Mouse (Mus musculus) MEL (cell line): ENCODE results near the gene Edn2. TPM values are rescaled to one million over a fixed set of nuclear protein-coding genes. Genes with fewer than 3 reads are reported as not detected.

Source experiments
- DNase-seq: peaks from one replicate; pipeline ENCODE4 v3.0.0; 2011; ENCODE audit warnings: low read depth, low spot score
- H3K27ac ChIP-seq: 2 replicates; pipeline ENCODE4 v1.5.1; 2012; ENCODE audit warnings: low read depth, mild to moderate bottlenecking, control low read depth, low read length, moderate library complexity; ENCODE audit not compliant: control insufficient read depth
- H3K27me3 ChIP-seq, 2 experiments: fragments of 150-350 bp in 1 of 2; sonication (generic) in 1 of 2; 2 replicates each; pipeline ENCODE4 v1.6.1; 2012; ENCODE audit warnings: low read length in 2 of 2, mild to moderate bottlenecking in 2 of 2, improper control_type of control experiment in 1 of 2, moderate library complexity in 1 of 2; ENCODE audit not compliant: insufficient read depth in 2 of 2, control insufficient read depth in 1 of 2
- H3K36me3 ChIP-seq, 2 experiments: 2 replicates each; pipeline ENCODE4 v1.6.1; 2012 to 2014; ENCODE audit warnings: low read length in 2 of 2, improper control_type of control experiment in 1 of 2, inconsistent platforms in 1 of 2, mild to moderate bottlenecking in 1 of 2; ENCODE audit not compliant: insufficient read depth in 2 of 2, control insufficient read depth in 1 of 2
- H3K4me1 ChIP-seq, 2 experiments: fragments of 150-350 bp in 1 of 2; sonication (generic) in 1 of 2; 2 replicates each; pipeline ENCODE4 v1.6.1; 2012; ENCODE audit warnings: low read length in 2 of 2, improper control_type of control experiment in 1 of 2, mild to moderate bottlenecking in 1 of 2; ENCODE audit not compliant: insufficient read depth in 2 of 2, control insufficient read depth in 1 of 2
- H3K4me3 ChIP-seq, 2 experiments: fragments of 150-350 bp in 1 of 2; sonication (generic) in 1 of 2; 2 replicates each; pipeline ENCODE4 v1.5.1; 2012; ENCODE audit warnings: low read depth in 2 of 2, low read length in 2 of 2, mild to moderate bottlenecking in 2 of 2, moderate library complexity in 2 of 2, control low read depth in 1 of 2, improper control_type of control experiment in 1 of 2; ENCODE audit not compliant: control insufficient read depth in 1 of 2, insufficient read depth in 1 of 2
- H3K79me2 ChIP-seq: 2 replicates; pipeline ENCODE4 v1.6.1; 2012; ENCODE audit warnings: mild to moderate bottlenecking, low read length, moderate library complexity; ENCODE audit not compliant: control insufficient read depth, poor library complexity, insufficient read depth
- H3K9ac ChIP-seq: 2 replicates; pipeline ENCODE4 v1.6.1; 2012; ENCODE audit warnings: low read depth, mild to moderate bottlenecking, control low read depth, low read length, moderate library complexity; ENCODE audit not compliant: control insufficient read depth, poor library complexity, severe bottlenecking
- H3K9me3 ChIP-seq: fragments of 150-350 bp; sonication (generic); replicated peaks from 2 replicates; pipeline ENCODE4 v1.6.1; 2012; ENCODE audit warnings: mild to moderate bottlenecking, low read length, improper control_type of control experiment, moderate library complexity; ENCODE audit not compliant: insufficient read depth
- CHD1 ChIP-seq: IDR thresholded peaks from 2 replicates; pipeline ENCODE4 v1.6.1; 2012; ENCODE audit warnings: low read depth, mild to moderate bottlenecking, inconsistent platforms, low read length, improper control_type of control experiment
- CTCF ChIP-seq, 3 experiments: IDR thresholded peaks in 2 of 3; conservative IDR thresholded peaks in 1 of 3; 2 replicates each; pipeline ENCODE4 v1.5.1; 2011 to 2012; ENCODE audit warnings: low read length in 3 of 3, low read depth in 2 of 3, mild to moderate bottlenecking in 2 of 3, improper control_type of control experiment in 1 of 3, inconsistent platforms in 1 of 3, mixed read lengths in 1 of 3, moderate library complexity in 1 of 3; ENCODE audit not compliant: control insufficient read depth in 1 of 3, insufficient read depth in 1 of 3, poor library complexity in 1 of 3, severe bottlenecking in 1 of 3
- ELF1 ChIP-seq: IDR thresholded peaks from 2 replicates; pipeline ENCODE4 v1.6.1; 2014; ENCODE audit warnings: low read depth, mild to moderate bottlenecking, inconsistent platforms, low read length, improper control_type of control experiment, moderate library complexity
- EP300 ChIP-seq, 2 experiments: IDR thresholded peaks; 2 replicates each; pipeline ENCODE4 v1.6.1; 2011; ENCODE audit warnings: improper control_type of control experiment in 2 of 2, low read length in 2 of 2, low read depth in 1 of 2, mild to moderate bottlenecking in 1 of 2
- HCFC1 ChIP-seq: IDR thresholded peaks from 2 replicates; pipeline ENCODE4 v1.6.1; 2012; ENCODE audit warnings: low read depth, mild to moderate bottlenecking, inconsistent platforms, low read length, improper control_type of control experiment, moderate library complexity
- MEF2A ChIP-seq: IDR thresholded peaks from 2 replicates; pipeline ENCODE4 v1.6.1; 2014; ENCODE audit warnings: low read depth, mild to moderate bottlenecking, inconsistent platforms, low read length, improper control_type of control experiment; ENCODE audit not compliant: poor library complexity, insufficient replicate concordance, severe bottlenecking; ENCODE audit errors: extremely low read depth
- MXI1 ChIP-seq: IDR thresholded peaks from 2 replicates; pipeline ENCODE4 v1.6.1; 2011; ENCODE audit warnings: mild to moderate bottlenecking, low read depth, low read length, improper control_type of control experiment
- MYB ChIP-seq: IDR thresholded peaks from 2 replicates; pipeline ENCODE4 v1.6.1; 2011; ENCODE audit warnings: mild to moderate bottlenecking, low read depth, low read length, improper control_type of control experiment
- MYC ChIP-seq: IDR thresholded peaks from 2 replicates; pipeline ENCODE4 v1.6.1; 2011; ENCODE audit warnings: low read depth, mild to moderate bottlenecking, low read length, improper control_type of control experiment, moderate library complexity
- NELFE ChIP-seq: IDR thresholded peaks from 2 replicates; pipeline ENCODE4 v1.6.1; 2011; ENCODE audit warnings: low read depth, low read length, improper control_type of control experiment
- NRF1 ChIP-seq: IDR thresholded peaks from 2 replicates; pipeline ENCODE4 v1.6.1; 2014; ENCODE audit warnings: low read depth, mild to moderate bottlenecking, inconsistent platforms, low read length, improper control_type of control experiment, moderate library complexity; ENCODE audit not compliant: poor library complexity, insufficient read depth, severe bottlenecking
- POLR2A ChIP-seq, 2 experiments: IDR thresholded peaks; 2 replicates each; pipeline ENCODE4 v1.6.1; 2011 to 2012; ENCODE audit warnings: low read length in 2 of 2, mild to moderate bottlenecking in 2 of 2, control low read depth in 1 of 2, improper control_type of control experiment in 1 of 2, low read depth in 1 of 2, moderate library complexity in 1 of 2; ENCODE audit not compliant: control insufficient read depth in 1 of 2, insufficient read depth in 1 of 2, poor library complexity in 1 of 2
- RAD21 ChIP-seq: IDR thresholded peaks from 2 replicates; pipeline ENCODE4 v1.6.1; 2011; ENCODE audit warnings: mild to moderate bottlenecking, low read depth, low read length, improper control_type of control experiment
- RCOR1 ChIP-seq: IDR thresholded peaks from 2 replicates; pipeline ENCODE4 v1.6.1; 2012; ENCODE audit warnings: low read depth, mild to moderate bottlenecking, inconsistent platforms, low read length, improper control_type of control experiment
- TAL1 ChIP-seq: IDR thresholded peaks from 2 replicates; pipeline ENCODE4 v1.6.1; 2012; ENCODE audit warnings: mild to moderate bottlenecking, inconsistent platforms, low read length, moderate library complexity, mixed read lengths
- TCF12 ChIP-seq: IDR thresholded peaks from 2 replicates; pipeline ENCODE4 v1.6.1; 2014; ENCODE audit warnings: low read depth, mild to moderate bottlenecking, inconsistent platforms, low read length, improper control_type of control experiment, moderate library complexity
- USF1 ChIP-seq: IDR thresholded peaks from 2 replicates; pipeline ENCODE4 v1.6.1; 2014; ENCODE audit warnings: low read depth, mild to moderate bottlenecking, inconsistent platforms, low read length, improper control_type of control experiment, moderate library complexity
- USF2 ChIP-seq, 2 experiments: IDR thresholded peaks; 2 replicates each; pipeline ENCODE4 v1.6.1; 2011 to 2012; ENCODE audit warnings: improper control_type of control experiment in 2 of 2, low read length in 2 of 2, borderline replicate concordance in 1 of 2, inconsistent platforms in 1 of 2, low read depth in 1 of 2, mild to moderate bottlenecking in 1 of 2; ENCODE audit not compliant: insufficient read depth in 1 of 2
- ZC3H11A ChIP-seq: IDR thresholded peaks from 2 replicates; pipeline ENCODE4 v1.6.1; 2012; ENCODE audit warnings: low read depth, mild to moderate bottlenecking, inconsistent platforms, low read length, improper control_type of control experiment
- ZNF384 ChIP-seq: IDR thresholded peaks from 2 replicates; pipeline ENCODE4 v1.6.1; 2012; ENCODE audit warnings: low read depth, mild to moderate bottlenecking, inconsistent platforms, low read length, improper control_type of control experiment
- polyA plus RNA-seq, 2 experiments: library from polyadenylated mRNA; stranded (reverse) in 1 of 2; unstranded in 1 of 2; fragments of >175 nt in 1 of 2; fragments of >200 nt in 1 of 2; gene quantifications; 2 replicates each; pipeline versions ENCODE4 v1.2.1 to v1.2.4; 2012; ENCODE audit warnings: low replicate concordance in 2 of 2, low read depth in 1 of 2; ENCODE audit not compliant: insufficient read length in 2 of 2, insufficient read depth in 1 of 2, missing spikeins in 1 of 2
- total RNA-seq: library from RNA; depleted of rRNA; stranded (reverse); fragments of 300-350 nt; gene quantifications from 2 replicates; pipeline ENCODE4 v1.2.3, GENCODE M21; 2012

The Edn2 gene
- total and polyA plus RNA-seq, 3 experiments, result not detected

DNA sequence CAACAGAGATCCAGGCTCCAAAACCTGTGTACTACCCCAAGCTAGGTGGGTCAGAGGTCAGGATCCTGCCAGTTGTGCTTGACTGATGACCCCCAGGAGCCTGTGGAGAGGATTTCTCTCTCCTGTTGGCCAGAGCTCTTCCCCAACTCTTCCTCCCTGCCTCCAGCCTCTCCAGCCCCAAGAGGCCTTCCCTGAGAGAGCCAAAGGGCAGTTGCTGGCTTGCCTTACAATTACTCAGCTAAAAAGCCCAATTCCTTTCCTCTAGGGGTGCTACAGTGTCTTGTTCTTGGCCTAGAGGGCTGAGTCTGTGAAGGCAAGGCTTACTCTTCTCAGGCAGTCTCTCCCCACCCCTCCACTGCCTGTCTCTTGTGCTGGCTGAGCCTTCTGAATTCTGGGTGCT is 34.0 kb downstream of the Edn2 start (continued):
- TF ChIP-seq MYB (no peak), ELF1 (no peak), ZNF384 (no peak)

DNA sequence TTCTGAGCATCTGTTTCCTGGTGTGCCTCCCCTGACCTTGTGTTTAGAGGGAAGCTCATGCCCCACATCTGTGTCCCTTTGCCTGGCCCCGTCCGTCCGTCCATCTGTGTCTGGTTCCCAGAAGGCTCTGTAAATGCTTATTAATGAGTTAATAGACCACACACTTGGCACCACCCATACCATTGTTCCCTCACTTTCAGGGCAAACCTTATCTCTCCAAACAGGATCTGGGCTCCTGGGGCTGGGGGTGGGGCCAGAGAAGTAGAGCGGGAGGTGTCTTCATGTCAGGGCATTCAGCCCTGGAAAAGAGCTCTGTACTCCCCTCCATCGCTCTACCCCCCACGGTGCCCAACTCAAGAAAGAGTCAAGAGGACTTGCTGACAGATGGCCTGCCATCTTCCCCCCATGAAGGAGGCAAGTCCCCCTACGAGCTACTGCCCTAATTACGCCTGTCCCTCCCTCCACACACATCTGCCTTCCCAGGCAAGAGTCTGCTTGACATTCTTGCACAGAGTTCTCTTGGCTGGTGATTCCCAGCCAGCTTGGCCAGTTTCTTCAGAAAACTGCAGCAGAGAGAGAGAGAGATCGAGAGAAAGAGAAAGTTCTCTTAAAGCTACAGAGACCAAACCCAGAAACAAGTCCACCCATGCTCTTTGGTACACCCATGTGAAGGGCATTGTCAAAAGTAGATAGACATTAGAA is 38.3 kb downstream of the Edn2 start:
- no peaks in the 10 kb centered on the region for H3K4me1 ChIP-seq
- DNase-seq, result no peak
- no peaks in the 10 kb centered on the region for H3K27me3 ChIP-seq
- no peak overlapping the region for H3K27ac ChIP-seq
- H3K36me3 ChIP-seq, result no peaks in the 10 kb centered on the region
- no peaks in the 10 kb centered on the region for H3K9me3 ChIP-seq
- TF ChIP-seq CTCF (IDR thresholded peaks at IDR 0.05 in 2 of 3, conservative IDR thresholded peaks at IDR 0.05 in 1 of 3; ENCODE audit: control insufficient read depth in 1 of 3, insufficient read depth in 1 of 3, low read depth in 2 of 3, low read length in 3 of 3, poor library complexity in 1 of 3, severe bottlenecking in 1 of 3) (no peak), CHD1 (no peak), ZC3H11A (no peak), MEF2A (no peak), MXI1 (no peak), RAD21 (no peak), HCFC1 (no peak), POLR2A (IDR thresholded peaks at IDR 0.05; ENCODE audit: control insufficient read depth in 1 of 2, insufficient read depth in 1 of 2, low read depth in 1 of 2, low read length in 2 of 2, poor library complexity in 1 of 2) (no peak), EP300 (IDR thresholded peaks at IDR 0.05; ENCODE audit: low read depth in 1 of 2, low read length in 2 of 2) (no peak), MYC (no peak), USF1 (no peak), RCOR1 (no peak), NRF1 (no peak), TCF12 (no peak)
- H3K9ac ChIP-seq, result no peak overlapping the region
- H3K4me3 ChIP-seq, result no peak overlapping the region
- H3K79me2 ChIP-seq, result no peaks in the 10 kb centered on the region

DNA sequence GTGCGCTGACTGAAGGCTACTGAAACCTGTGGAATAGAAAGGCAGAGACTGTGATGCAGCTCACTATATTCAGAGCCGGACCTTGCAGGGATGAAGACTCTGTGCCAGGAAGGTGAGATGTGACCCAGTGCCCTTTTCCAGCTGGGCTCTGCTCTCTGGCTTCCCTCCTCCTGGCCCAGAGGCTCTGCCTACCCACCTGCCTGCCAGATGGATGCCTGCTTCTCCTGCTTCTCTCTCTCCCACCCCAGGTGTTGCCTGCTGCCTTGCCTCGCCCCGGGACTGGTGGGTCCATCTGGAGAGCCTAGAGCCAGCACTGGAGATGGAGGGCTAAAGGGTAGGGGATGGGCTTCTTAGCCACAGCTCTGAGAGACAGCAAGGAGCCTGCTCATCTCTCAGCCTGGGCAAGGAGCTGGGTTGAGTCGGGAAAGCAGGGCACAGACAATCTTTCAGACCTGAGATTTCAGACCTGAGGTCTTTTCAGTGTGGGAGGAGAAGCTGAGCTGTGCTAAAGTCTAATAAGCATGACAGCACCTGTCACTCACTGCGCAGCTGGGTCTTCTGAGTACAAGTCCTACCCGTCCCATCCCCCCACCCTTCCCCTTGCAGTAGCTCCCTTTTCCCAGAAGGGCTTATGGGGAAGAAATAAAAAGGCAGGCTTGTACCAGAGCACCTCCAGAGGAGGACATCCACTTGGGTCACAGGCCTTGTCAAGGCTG is 39.7 kb downstream of the Edn2 start:
- Histone ChIP-seq H3K79me2 (no peaks in the 10 kb centered on the region), H3K9ac (no peak overlapping the region), H3K4me1 (no peaks in the 10 kb centered on the region), H3K4me3 (no peak overlapping the region), H3K27me3 (no peaks in the 10 kb centered on the region; a peak in 1 of 4 replicates), H3K9me3 (no peaks in the 10 kb centered on the region), H3K36me3 (no peaks in the 10 kb centered on the region), H3K27ac (no peak overlapping the region)
- no peak for DNase-seq
- TF ChIP-seq TAL1 (no peak), NELFE (no peak), USF2 (IDR thresholded peaks at IDR 0.05; ENCODE audit: borderline replicate concordance in 1 of 2, insufficient read depth in 1 of 2, low read depth in 1 of 2, low read length in 2 of 2) (no peak)
